Mouse (Mus musculus): ENCODE data around the gene Dpep2nb. TPM values are rescaled to one million over a fixed set of nuclear protein-coding genes. Genes with fewer than 3 reads are reported as not detected.

Gene Dpep2nb
- polyA plus RNA-seq, 1 experiment from 2014 or later, result not detected

GRCm38 (mm10) chr8:105961536-105961935 is 44.2 kb downstream of the Dpep2nb start:
- DNase-seq (ENCODE audit: low spot score), result no peak
- no peak overlapping the region for H3K4me2 ChIP-seq (ENCODE audit: low read length)
- no peaks in the 10 kb centered on the region for H3K4me1 ChIP-seq (ENCODE audit: control insufficient read depth, insufficient read depth, low read length)
- no peaks in the 10 kb centered on the region for H3K9me3 ChIP-seq (replicated peaks; ENCODE audit: control insufficient read depth, low read length)
- H3K9ac ChIP-seq (ENCODE audit: low read length), result no peak overlapping the region
- no peak overlapping the region for H3K27ac ChIP-seq (ENCODE audit: low read depth, low read length)
- H3K36me3 ChIP-seq (ENCODE audit: control insufficient read depth, insufficient read depth, low read length), result no peaks in the 10 kb centered on the region
- ATAC-seq, result no peak
- WGBS, result 90% methylated on average over 10 of the region's 10 CpGs
- no peak overlapping the region for H3K4me3 ChIP-seq (ENCODE audit: low read depth, low read length)
- peaks cover 6% of the 10 kb centered on the region; the same call in 1 of the 2 replicates for H3K27me3 ChIP-seq (replicated peaks; ENCODE audit: control insufficient read depth, insufficient read depth, low read length)

GRCm38 (mm10) chr8:105961101-105961500 is 44.7 kb downstream of the Dpep2nb start:
- H3K36me3 ChIP-seq (ENCODE audit: control insufficient read depth, insufficient read depth, low read length), result no peaks in the 10 kb centered on the region
- H3K4me2 ChIP-seq (ENCODE audit: low read length), result no peak overlapping the region
- peaks cover 4% of the 10 kb centered on the region; the same call in 1 of the 2 replicates for H3K27me3 ChIP-seq (replicated peaks; ENCODE audit: control insufficient read depth, insufficient read depth, low read length)
- H3K4me3 ChIP-seq (ENCODE audit: low read depth, low read length), result no peak overlapping the region
- ATAC-seq, result no peak
- H3K27ac ChIP-seq (ENCODE audit: low read depth, low read length), result no peak overlapping the region
- H3K9ac ChIP-seq (ENCODE audit: low read length), result no peak overlapping the region
- H3K9me3 ChIP-seq (replicated peaks; ENCODE audit: control insufficient read depth, low read length), result no peaks in the 10 kb centered on the region
- no peaks in the 10 kb centered on the region for H3K4me1 ChIP-seq (ENCODE audit: control insufficient read depth, insufficient read depth, low read length)
- no peak for DNase-seq (ENCODE audit: low spot score)
- 76% methylated on average over 14 of the region's 14 CpGs for WGBS

- Histone ChIP-seq H3K36me3 (ENCODE audit: control insufficient read depth, insufficient read depth, low read length) (no peaks in the 10 kb centered on the region), H3K4me3 (ENCODE audit: low read depth, low read length) (no peak overlapping the region), H3K4me1 (ENCODE audit: control insufficient read depth, insufficient read depth, low read length) (no peaks in the 10 kb centered on the region), H3K4me2 (ENCODE audit: low read length) (no peak overlapping the region), H3K27ac (ENCODE audit: low read depth, low read length) (no peak overlapping the region), H3K9me3 (replicated peaks; ENCODE audit: control insufficient read depth, low read length) (no peaks in the 10 kb centered on the region), H3K27me3 (replicated peaks; ENCODE audit: control insufficient read depth, insufficient read depth, low read length) (no peaks in the 10 kb centered on the region), H3K9ac (ENCODE audit: low read length) (no peak overlapping the region)
- no peak for DNase-seq (ENCODE audit: low spot score)
- ATAC-seq, result no peak
- 77% methylated on average over 7 of the region's 7 CpGs for WGBS
Measured at GRCm38 (mm10) chr8:105959350-105959749, 46.4 kb downstream of the Dpep2nb start.

- H3K4me3 ChIP-seq (ENCODE audit: low read depth, low read length), result no peak overlapping the region
Measured at GRCm38 (mm10) chr8:105957813-105958212, 48.0 kb downstream of the Dpep2nb start.

GRCm38 (mm10) chr8:105956556-105956955 is 49.2 kb downstream of the Dpep2nb start:
- no peaks in the 10 kb centered on the region for H3K36me3 ChIP-seq (ENCODE audit: control insufficient read depth, insufficient read depth, low read length)
- H3K4me2 ChIP-seq (ENCODE audit: low read length), result no peak overlapping the region
- 88% methylated on average over 4 of the region's 4 CpGs for WGBS
- no peak overlapping the region for H3K9ac ChIP-seq (ENCODE audit: low read length)
- no peaks in the 10 kb centered on the region for H3K9me3 ChIP-seq (replicated peaks; ENCODE audit: control insufficient read depth, low read length)
- H3K4me1 ChIP-seq (ENCODE audit: control insufficient read depth, insufficient read depth, low read length), result no peaks in the 10 kb centered on the region
- ATAC-seq, result no peak
- H3K27me3 ChIP-seq (replicated peaks; ENCODE audit: control insufficient read depth, insufficient read depth, low read length), result no peaks in the 10 kb centered on the region
- no peak overlapping the region for H3K4me3 ChIP-seq (ENCODE audit: low read depth, low read length)
- DNase-seq (ENCODE audit: low spot score), result no peak
- no peak overlapping the region for H3K27ac ChIP-seq (ENCODE audit: low read depth, low read length)

More at GRCm38 (mm10) chr8:105957813-105958212, 48.0 kb downstream of the Dpep2nb start:
- Histone ChIP-seq H3K36me3 (ENCODE audit: control insufficient read depth, insufficient read depth, low read length) (no peaks in the 10 kb centered on the region), H3K27me3 (replicated peaks; ENCODE audit: control insufficient read depth, insufficient read depth, low read length) (no peaks in the 10 kb centered on the region), H3K4me1 (ENCODE audit: control insufficient read depth, insufficient read depth, low read length) (no peaks in the 10 kb centered on the region), H3K27ac (ENCODE audit: low read depth, low read length) (no peak overlapping the region), H3K9ac (ENCODE audit: low read length) (no peak overlapping the region), H3K4me2 (ENCODE audit: low read length) (no peak overlapping the region), H3K9me3 (replicated peaks; ENCODE audit: control insufficient read depth, low read length) (no peaks in the 10 kb centered on the region)
- no peak for DNase-seq (ENCODE audit: low spot score)
- ATAC-seq, result no peak
- WGBS, result 69% methylated on average over 3 of the region's 4 CpGs

GRCm38 (mm10) chr8:105951057-105951659 is 54.6 kb downstream of the Dpep2nb start:
- Histone ChIP-seq H3K27ac (ENCODE audit: low read depth, low read length) (0 out of 2 replicates have a peak overlapping the region, but pooled peaks have one; percentile 27), H3K9ac (ENCODE audit: low read length) (no peak overlapping the region), H3K4me2 (ENCODE audit: low read length) (no peak overlapping the region), H3K4me3 (ENCODE audit: low read depth, low read length) (no peak overlapping the region), H3K36me3 (ENCODE audit: control insufficient read depth, insufficient read depth, low read length) (no peaks in the 10 kb centered on the region), H3K4me1 (ENCODE audit: control insufficient read depth, insufficient read depth, low read length) (no peaks in the 10 kb centered on the region), H3K9me3 (replicated peaks; ENCODE audit: control insufficient read depth, low read length) (no peaks in the 10 kb centered on the region), H3K27me3 (replicated peaks; ENCODE audit: control insufficient read depth, insufficient read depth, low read length) (no peaks in the 10 kb centered on the region)
- DNase-seq (ENCODE audit: low spot score) (peak; percentile 60), ATAC-seq (peak; percentile 69; the same call in 1 of the 2 replicates)
- WGBS, result 46% methylated on average over 7 of the region's 7 CpGs

GRCm38 (mm10) chr8:105949350-105949749 is 56.4 kb downstream of the Dpep2nb start:
- peak; percentile 60 for DNase-seq (ENCODE audit: low spot score)
- Histone ChIP-seq H3K4me1 (ENCODE audit: control insufficient read depth, insufficient read depth, low read length) (no peaks in the 10 kb centered on the region), H3K27ac (ENCODE audit: low read depth, low read length) (no peak overlapping the region), H3K36me3 (ENCODE audit: control insufficient read depth, insufficient read depth, low read length) (no peaks in the 10 kb centered on the region), H3K4me3 (ENCODE audit: low read depth, low read length) (no peak overlapping the region), H3K9ac (ENCODE audit: low read length) (no peak overlapping the region), H3K9me3 (replicated peaks; ENCODE audit: control insufficient read depth, low read length) (no peaks in the 10 kb centered on the region), H3K27me3 (replicated peaks; ENCODE audit: control insufficient read depth, insufficient read depth, low read length) (no peaks in the 10 kb centered on the region), H3K4me2 (ENCODE audit: low read length) (no peak overlapping the region)
- peak; percentile 33; the same call in 1 of the 2 replicates for ATAC-seq
- WGBS, result 50% methylated on average over 10 of the region's 10 CpGs

Small RNAs within 50 kb of the gene (microRNA-seq; reads per million reads assigned to microRNA genes)
- gene Mir7074, result not detected

Other genes starting within 250 kb of the Dpep2nb start
- 62.9 and 70.6 TPM in 2 replicates for gene Gfod2, start 247.3 kb downstream of the Dpep2nb start, polyA plus RNA-seq (2014; fragmentation: Nextera tagmentation; extraction: Ambion mirVana)
- gene Ranbp10, start 178.6 kb downstream of the Dpep2nb start, polyA plus RNA-seq (2014; fragmentation: Nextera tagmentation; extraction: Ambion mirVana), result 8.1 and 10.4 TPM in 2 replicates
- 0.83 TPM in 2 replicates for gene Tsnaxip1, start 178.2 kb downstream of the Dpep2nb start, polyA plus RNA-seq (2014; fragmentation: Nextera tagmentation; extraction: Ambion mirVana)
- gene Cenpt, start 152.7 kb downstream of the Dpep2nb start, polyA plus RNA-seq (2014; fragmentation: Nextera tagmentation; extraction: Ambion mirVana), result 50.7 and 51.8 TPM in 2 replicates
- 51.7 and 60.8 TPM in 2 replicates for gene Thap11, start 150.8 kb downstream of the Dpep2nb start, polyA plus RNA-seq (2014; fragmentation: Nextera tagmentation; extraction: Ambion mirVana)
- 224 and 283 TPM in 2 replicates for gene Nutf2, start 145.4 kb downstream of the Dpep2nb start, polyA plus RNA-seq (2014; fragmentation: Nextera tagmentation; extraction: Ambion mirVana)
- gene Edc4, start 125.1 kb downstream of the Dpep2nb start, polyA plus RNA-seq (2014; fragmentation: Nextera tagmentation; extraction: Ambion mirVana), result 27.9 and 39.4 TPM in 2 replicates
- 0.42 and 0.66 TPM in 2 replicates for gene Nrn1l, start 112.4 kb downstream of the Dpep2nb start, polyA plus RNA-seq (2014; fragmentation: Nextera tagmentation; extraction: Ambion mirVana)
- 8.2 and 8.5 TPM in 2 replicates for gene Pskh1, start 105.5 kb downstream of the Dpep2nb start, polyA plus RNA-seq (2014; fragmentation: Nextera tagmentation; extraction: Ambion mirVana)
- 1.9 and 2.5 TPM in 2 replicates for gene Ctrl, start 72.1 kb downstream of the Dpep2nb start, polyA plus RNA-seq (2014; fragmentation: Nextera tagmentation; extraction: Ambion mirVana)
- 48.2 and 57.8 TPM in 2 replicates for gene Psmb10, start 67.5 kb downstream of the Dpep2nb start, polyA plus RNA-seq (2014; fragmentation: Nextera tagmentation; extraction: Ambion mirVana)
- gene Lcat, start 62.6 kb downstream of the Dpep2nb start, polyA plus RNA-seq (2014; fragmentation: Nextera tagmentation; extraction: Ambion mirVana), result 0.17 and 0.48 TPM in 2 replicates
- 5.1 and 9.4 TPM in 2 replicates for gene Slc12a4, start 39.9 kb downstream of the Dpep2nb start, polyA plus RNA-seq (2014; fragmentation: Nextera tagmentation; extraction: Ambion mirVana)
- not detected in 2 replicates for gene Dpep3, start 26.5 kb downstream of the Dpep2nb start, polyA plus RNA-seq (2014; fragmentation: Nextera tagmentation; extraction: Ambion mirVana)
- 18.4 and 20.3 TPM in 2 replicates for gene Dus2, start 14.6 kb downstream of the Dpep2nb start, polyA plus RNA-seq (2014; fragmentation: Nextera tagmentation; extraction: Ambion mirVana)
- 21.6 and 22.2 TPM in 2 replicates for gene Ddx28, start 5.9 kb upstream of the Dpep2nb start, polyA plus RNA-seq (2014; fragmentation: Nextera tagmentation; extraction: Ambion mirVana)
- 2.6 and 2.7 TPM in 2 replicates for gene Nfatc3, start 52.9 kb upstream of the Dpep2nb start, polyA plus RNA-seq (2014; fragmentation: Nextera tagmentation; extraction: Ambion mirVana)
- 0.15 TPM in 1 of 2 replicates, not detected in the other for gene Esrp2, start 131.0 kb upstream of the Dpep2nb start, polyA plus RNA-seq (2014; fragmentation: Nextera tagmentation; extraction: Ambion mirVana)
- 7.8 and 7.9 TPM in 2 replicates for gene Pla2g15, start 144.4 kb upstream of the Dpep2nb start, polyA plus RNA-seq (2014; fragmentation: Nextera tagmentation; extraction: Ambion mirVana)
- 78.2 and 86.3 TPM in 2 replicates for gene Slc7a6, start 162.9 kb upstream of the Dpep2nb start, polyA plus RNA-seq (2014; fragmentation: Nextera tagmentation; extraction: Ambion mirVana)
- gene Slc7a6os, start 205.0 kb upstream of the Dpep2nb start, polyA plus RNA-seq (2014; fragmentation: Nextera tagmentation; extraction: Ambion mirVana), result 27.7 and 33.8 TPM in 2 replicates
- gene Prmt7, start 205.0 kb upstream of the Dpep2nb start, polyA plus RNA-seq (2014; fragmentation: Nextera tagmentation; extraction: Ambion mirVana), result 54.1 and 59.5 TPM in 2 replicates